Mouse (Mus musculus): Measurements from ENCODE around the gene Vps51. TPM values are rescaled to one million over a fixed set of nuclear protein-coding genes. Genes with fewer than 3 reads are reported as not detected.

Gene Vps51
- total and polyA plus RNA-seq, 2 experiments = 16.0 to 36.3 TPM

GRCm38 (mm10) chr19:6104476-6104875, 27.4 kb upstream of the Vps51 start:
- no peak for DNase-seq (ENCODE audit: extremely low read depth, low read depth, low spot score)
- Histone ChIP-seq H3K36me3 (ENCODE audit: control insufficient read depth, insufficient read depth, low read length) (no peaks in the 10 kb centered on the region), H3K4me1 (ENCODE audit: control insufficient read depth, insufficient read depth, low read length) (no peaks in the 10 kb centered on the region), H3K27me3 (ENCODE audit: control insufficient read depth, insufficient read depth, low read length) (peaks cover 2% of the 10 kb centered on the region; the same call in 1 of the 2 replicates), H3K79me2 (ENCODE audit: control insufficient read depth, insufficient read depth, low read length) (no peaks in the 10 kb centered on the region), H3K9ac (ENCODE audit: low read depth, low read length) (no peak overlapping the region), H3K4me3 (ENCODE audit: insufficient read depth, low read depth, low read length) (no peak overlapping the region), H3K27ac (replicated peaks; ENCODE audit: insufficient read depth, low read depth, low read length) (no peak overlapping the region)
- TF ChIP-seq CTCF (IDR thresholded peaks at IDR 0.05; ENCODE audit: low read depth, low read length) = no peak
- TF ChIP-seq POLR2A (IDR thresholded peaks at IDR 0.05; ENCODE audit: extremely low read depth, insufficient read depth, low read length) = no peak
- WGBS = 82% methylated on average over 4 of the region's 4 CpGs

GRCm38 (mm10) chr19:6102169-6102853, 25.3 kb upstream of the Vps51 start:
- WGBS = 69% methylated on average over 6 of the region's 6 CpGs
- Histone ChIP-seq H3K79me2 (ENCODE audit: control insufficient read depth, insufficient read depth, low read length) (no peaks in the 10 kb centered on the region), H3K4me1 (ENCODE audit: control insufficient read depth, insufficient read depth, low read length) (no peaks in the 10 kb centered on the region), H3K9ac (ENCODE audit: low read depth, low read length) (no peak overlapping the region), H3K36me3 (ENCODE audit: control insufficient read depth, insufficient read depth, low read length) (no peaks in the 10 kb centered on the region), H3K4me3 (ENCODE audit: insufficient read depth, low read depth, low read length) (no peak overlapping the region), H3K27me3 (ENCODE audit: control insufficient read depth, insufficient read depth, low read length) (peaks cover 2% of the 10 kb centered on the region; the same call in 1 of the 2 replicates), H3K27ac (replicated peaks; ENCODE audit: insufficient read depth, low read depth, low read length) (no peak overlapping the region)
- TF ChIP-seq CTCF (IDR thresholded peaks at IDR 0.05; ENCODE audit: low read depth, low read length) = no peak
- TF ChIP-seq POLR2A (IDR thresholded peaks at IDR 0.05; ENCODE audit: extremely low read depth, insufficient read depth, low read length) = no peak
- DNase-seq (ENCODE audit: extremely low read depth, low read depth, low spot score) = no peak

- H3K4me3 ChIP-seq (ENCODE audit: insufficient read depth, low read depth, low read length) = no peak overlapping the region
- no peak for DNase-seq (ENCODE audit: extremely low read depth, low read depth, low spot score)
- no peaks in the 10 kb centered on the region for H3K4me1 ChIP-seq (ENCODE audit: control insufficient read depth, insufficient read depth, low read length)
- no peaks in the 10 kb centered on the region for H3K79me2 ChIP-seq (ENCODE audit: control insufficient read depth, insufficient read depth, low read length)
- H3K9ac ChIP-seq (ENCODE audit: low read depth, low read length) = no peak overlapping the region
- WGBS = 63% methylated on average over 6 of the region's 6 CpGs
- TF ChIP-seq CTCF (IDR thresholded peaks at IDR 0.05; ENCODE audit: low read depth, low read length) (no peak), POLR2A (IDR thresholded peaks at IDR 0.05; ENCODE audit: extremely low read depth, insufficient read depth, low read length) (no peak)
- no peak overlapping the region for H3K27ac ChIP-seq (replicated peaks; ENCODE audit: insufficient read depth, low read depth, low read length)
- no peaks in the 10 kb centered on the region for H3K27me3 ChIP-seq (ENCODE audit: control insufficient read depth, insufficient read depth, low read length)
- H3K36me3 ChIP-seq (ENCODE audit: control insufficient read depth, insufficient read depth, low read length) = no peaks in the 10 kb centered on the region
Observed at GRCm38 (mm10) chr19:6101186-6101585, 24.2 kb upstream of the Vps51 start.

GRCm38 (mm10) chr19:6097847-6098246, 20.8 kb upstream of the Vps51 start:
- no peak for DNase-seq (ENCODE audit: extremely low read depth, low read depth, low spot score)
- Histone ChIP-seq H3K79me2 (ENCODE audit: control insufficient read depth, insufficient read depth, low read length) (no peaks in the 10 kb centered on the region), H3K4me3 (ENCODE audit: insufficient read depth, low read depth, low read length) (no peak overlapping the region), H3K4me1 (ENCODE audit: control insufficient read depth, insufficient read depth, low read length) (no peaks in the 10 kb centered on the region), H3K9ac (ENCODE audit: low read depth, low read length) (no peak overlapping the region), H3K27ac (replicated peaks; ENCODE audit: insufficient read depth, low read depth, low read length) (no peak overlapping the region), H3K36me3 (ENCODE audit: control insufficient read depth, insufficient read depth, low read length) (no peaks in the 10 kb centered on the region), H3K27me3 (ENCODE audit: control insufficient read depth, insufficient read depth, low read length) (no peaks in the 10 kb centered on the region)
- TF ChIP-seq POLR2A (IDR thresholded peaks at IDR 0.05; ENCODE audit: extremely low read depth, insufficient read depth, low read length) = no peak
- no peak for TF ChIP-seq CTCF (IDR thresholded peaks at IDR 0.05; ENCODE audit: low read depth, low read length)
- 77% methylated on average over 3 of the region's 3 CpGs for WGBS

- 91% methylated on average over 7 of the region's 7 CpGs for WGBS
- no peak within 1 kb of the TSS for H3K4me3 ChIP-seq (ENCODE audit: insufficient read depth, low read depth, low read length)
- H3K27ac ChIP-seq (replicated peaks; ENCODE audit: insufficient read depth, low read depth, low read length) = no peak within 1 kb of the TSS
- H3K79me2 ChIP-seq (ENCODE audit: control insufficient read depth, insufficient read depth, low read length) = no peaks in the 10 kb centered on the region
- no peaks in the 10 kb centered on the region for H3K36me3 ChIP-seq (ENCODE audit: control insufficient read depth, insufficient read depth, low read length)
- DNase-seq (ENCODE audit: extremely low read depth, low read depth, low spot score) = no peak
- no peak for TF ChIP-seq CTCF (IDR thresholded peaks at IDR 0.05; ENCODE audit: low read depth, low read length)
- TF ChIP-seq POLR2A (IDR thresholded peaks at IDR 0.05; ENCODE audit: extremely low read depth, insufficient read depth, low read length) = no peak
- H3K27me3 ChIP-seq (ENCODE audit: control insufficient read depth, insufficient read depth, low read length) = no peaks in the 10 kb centered on the region
- H3K4me1 ChIP-seq (ENCODE audit: control insufficient read depth, insufficient read depth, low read length) = no peaks in the 10 kb centered on the region
- no peak within 1 kb of the TSS for H3K9ac ChIP-seq (ENCODE audit: low read depth, low read length)
Observed at GRCm38 (mm10) chr19:6094119-6094518, 17.1 kb upstream of the Vps51 start, which contains the start of gene AC131692.1. Gene AC131692.1 (plus strand): TSS chr19:6094419.

GRCm38 (mm10) chr19:6088841-6089240, 11.8 kb upstream of the Vps51 start:
- TF ChIP-seq POLR2A (IDR thresholded peaks at IDR 0.05; ENCODE audit: extremely low read depth, insufficient read depth, low read length) (no peak), CTCF (IDR thresholded peaks at IDR 0.05; ENCODE audit: low read depth, low read length) (no peak)
- Histone ChIP-seq H3K9ac (ENCODE audit: low read depth, low read length) (no peak overlapping the region), H3K79me2 (ENCODE audit: control insufficient read depth, insufficient read depth, low read length) (peaks cover 2% of the 10 kb centered on the region; the same call in 1 of the 2 replicates), H3K27ac (replicated peaks; ENCODE audit: insufficient read depth, low read depth, low read length) (no peak overlapping the region), H3K36me3 (ENCODE audit: control insufficient read depth, insufficient read depth, low read length) (no peaks in the 10 kb centered on the region), H3K27me3 (ENCODE audit: control insufficient read depth, insufficient read depth, low read length) (no peaks in the 10 kb centered on the region), H3K4me1 (ENCODE audit: control insufficient read depth, insufficient read depth, low read length) (peaks cover 2% of the 10 kb centered on the region), H3K4me3 (ENCODE audit: insufficient read depth, low read depth, low read length) (no peak overlapping the region)
- DNase-seq (ENCODE audit: extremely low read depth, low read depth, low spot score) = no peak
- 95% methylated on average over 13 of the region's 13 CpGs for WGBS

Measured in liver, adult 2 months (tissue).